Mouse (Mus musculus) bone marrow macrophage, adult 2 months (primary cell): ENCODE measurements around the gene Prn. TPM values are rescaled to one million over a fixed set of nuclear protein-coding genes. Genes with fewer than 3 reads are reported as not detected.

ENCODE experiments used
- H3K27ac ChIP-seq: 2 replicates; pipeline ENCODE4 v1.5.1; 2012; ENCODE audit warnings: low read depth, low read length; ENCODE audit not compliant: insufficient read depth
- H3K4me1 ChIP-seq: 2 replicates; pipeline ENCODE4 v1.6.1; 2012; ENCODE audit warnings: low read length; ENCODE audit not compliant: control insufficient read depth, insufficient read depth
- H3K4me3 ChIP-seq: 2 replicates; pipeline ENCODE4 v1.5.1; 2012; ENCODE audit warnings: mild to moderate bottlenecking, low read length, moderate library complexity; ENCODE audit not compliant: insufficient read depth
- CTCF ChIP-seq: IDR thresholded peaks from 2 replicates; pipeline ENCODE4 v1.5.1; 2012; ENCODE audit warnings: low read depth, mild to moderate bottlenecking, low read length, moderate library complexity
- POLR2A ChIP-seq: IDR thresholded peaks from 2 replicates; pipeline ENCODE4 v1.6.1; 2012; ENCODE audit warnings: mild to moderate bottlenecking, low read depth, low read length, borderline replicate concordance
- polyA plus RNA-seq: library from polyadenylated mRNA; stranded (reverse); fragments of >200 nt; gene quantifications from 2 replicates; pipeline ENCODE4 v1.2.4, GENCODE M21; 2012; ENCODE audit not compliant: missing spikeins, insufficient read depth, insufficient read length

The Prn gene
- polyA plus RNA-seq, 1 experiment, result not detected

DNA sequence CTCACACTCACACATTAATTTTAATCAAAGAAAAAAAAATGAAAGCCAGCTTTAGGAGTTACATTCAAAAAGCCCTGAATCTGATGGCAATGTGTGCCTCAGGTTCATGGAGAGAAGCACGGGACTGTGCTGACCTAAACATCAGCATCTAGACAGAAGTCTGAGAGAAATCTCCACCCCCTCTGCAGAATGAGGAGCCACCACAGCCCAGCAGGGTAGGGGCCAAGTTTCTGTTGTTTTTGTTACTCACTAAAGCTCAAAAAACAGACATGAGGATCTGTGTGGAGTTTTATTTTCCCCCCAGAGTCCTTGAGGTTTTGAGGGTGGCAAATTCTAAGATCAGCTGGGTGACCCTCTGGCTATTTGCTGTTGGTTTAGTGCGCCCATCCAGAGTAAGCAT, 78.8 kb downstream of the Prn start:
- H3K4me3 ChIP-seq, result no peak overlapping the region
- H3K27ac ChIP-seq, result no peak overlapping the region
- TF ChIP-seq POLR2A, result no peak
- no peak for TF ChIP-seq CTCF
- peaks cover 11% of the 10 kb centered on the region for H3K4me1 ChIP-seq

DNA sequence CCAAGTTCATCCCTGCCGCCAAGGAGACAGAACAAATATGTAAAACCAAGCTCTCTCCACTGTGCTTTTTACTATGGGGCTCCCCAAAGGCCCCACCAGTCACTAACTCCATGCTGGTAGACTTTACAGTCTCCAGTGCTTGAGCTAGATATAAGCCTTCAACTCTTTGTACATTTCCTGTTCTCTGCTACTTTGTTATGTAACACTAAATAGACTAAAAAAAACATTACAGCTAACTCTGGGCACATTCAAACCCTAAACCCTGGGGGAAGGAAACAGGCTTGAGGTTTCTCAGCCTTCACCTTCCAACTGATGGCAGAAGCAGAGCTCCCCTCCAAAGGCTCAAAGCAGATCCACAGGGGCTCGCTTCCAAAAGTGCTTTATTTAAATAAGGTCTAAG, 82.7 kb downstream of the Prn start:
- no peak overlapping the region for H3K4me3 ChIP-seq
- no peak overlapping the region for H3K27ac ChIP-seq
- TF ChIP-seq CTCF (no peak), POLR2A (no peak)
- peaks cover 14% of the 10 kb centered on the region for H3K4me1 ChIP-seq

DNA sequence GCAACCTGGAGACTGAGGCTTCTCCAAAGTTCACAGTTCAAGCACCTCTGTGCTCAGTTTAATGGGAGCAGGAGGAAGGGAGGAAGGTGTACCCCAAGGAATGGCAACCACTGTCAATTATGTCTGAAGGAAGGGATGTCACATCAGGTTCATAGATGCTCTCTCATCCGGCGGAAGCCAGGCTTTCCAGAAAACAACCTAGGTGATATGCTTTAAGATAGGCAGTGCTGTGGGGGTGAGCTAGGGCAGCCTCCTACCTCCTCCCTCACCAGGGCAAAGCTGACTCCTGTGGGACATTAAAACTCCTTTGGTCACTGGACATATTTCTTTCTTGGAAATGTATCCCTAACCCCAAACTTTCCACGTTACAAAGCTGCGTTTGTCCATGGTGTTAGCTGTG, 83.4 kb downstream of the Prn start:
- H3K27ac ChIP-seq, result no peak overlapping the region
- TF ChIP-seq POLR2A (no peak), CTCF (no peak)
- no peak overlapping the region for H3K4me3 ChIP-seq
- H3K4me1 ChIP-seq, result peaks cover 17% of the 10 kb centered on the region

GRCm38 (mm10) chr2:131993563-131994088, 83.9 kb downstream of the Prn start:
- no peak overlapping the region for H3K4me3 ChIP-seq
- TF ChIP-seq POLR2A, result no peak
- no peak for TF ChIP-seq CTCF
- peaks cover 19% of the 10 kb centered on the region for H3K4me1 ChIP-seq
- H3K27ac ChIP-seq, result no peak overlapping the region

DNA sequence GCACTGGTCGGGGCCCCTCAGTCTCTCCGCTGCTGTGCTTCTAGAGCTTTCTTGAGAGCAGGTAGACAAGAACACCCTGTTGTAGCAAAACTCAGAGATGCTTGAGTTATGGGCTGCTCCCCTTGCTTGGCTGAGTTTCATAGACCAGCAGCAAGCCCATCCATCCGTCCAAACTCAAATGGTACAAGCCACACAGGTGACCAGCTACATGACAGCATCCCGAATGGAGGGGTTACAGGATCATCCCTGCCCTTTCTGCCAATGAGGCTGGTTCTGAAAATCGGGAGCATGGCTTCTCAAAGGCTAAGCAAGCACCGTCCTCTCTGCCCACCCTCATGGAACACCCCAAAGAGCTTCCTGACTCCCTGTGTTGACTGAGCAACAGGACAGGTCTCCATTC, 85.2 kb downstream of the Prn start:
- Histone ChIP-seq H3K27ac (no peak overlapping the region), H3K4me3 (no peak overlapping the region), H3K4me1 (peaks cover 19% of the 10 kb centered on the region)
- TF ChIP-seq CTCF (no peak), POLR2A (no peak)

GRCm38 (mm10) chr2:131995742-131996141, 86.0 kb downstream of the Prn start:
- Histone ChIP-seq H3K4me1 (peaks cover 19% of the 10 kb centered on the region), H3K27ac (no peak overlapping the region)
- TF ChIP-seq POLR2A (no peak), CTCF (no peak)

DNA sequence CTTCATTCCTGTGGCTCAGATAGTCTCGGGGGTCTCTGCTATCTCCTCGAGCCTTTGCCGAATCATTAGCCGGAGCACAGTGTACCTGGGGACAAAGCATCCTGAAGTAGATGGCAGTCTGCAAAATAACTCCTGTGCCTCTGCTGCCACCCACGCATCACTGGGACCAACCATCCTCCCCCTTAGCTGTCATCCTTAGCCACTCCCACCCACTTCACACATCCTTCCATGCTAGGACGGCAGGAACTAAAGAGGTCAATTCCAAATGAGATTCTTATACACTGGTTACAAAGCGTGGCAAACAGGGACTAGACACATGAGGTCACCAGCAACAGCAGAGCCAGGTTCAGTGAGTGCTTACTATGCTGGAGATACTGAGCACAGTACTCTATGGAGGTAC, 86.6 kb downstream of the Prn start:
- no peak overlapping the region for H3K4me3 ChIP-seq

More at GRCm38 (mm10) chr2:131995742-131996141, 86.0 kb downstream of the Prn start:
- H3K4me3 ChIP-seq, result no peak overlapping the region

GRCm38 (mm10) chr2:131997356-131997755, 87.6 kb downstream of the Prn start:
- Histone ChIP-seq H3K4me3 (no peak overlapping the region), H3K27ac (no peak overlapping the region), H3K4me1 (peaks cover 17% of the 10 kb centered on the region)
- TF ChIP-seq CTCF, result no peak
- no peak for TF ChIP-seq POLR2A

More for the DNA sequence above, 86.6 kb downstream of the Prn start:
- TF ChIP-seq CTCF (no peak), POLR2A (no peak)
- Histone ChIP-seq H3K27ac (no peak overlapping the region), H3K4me1 (peaks cover 19% of the 10 kb centered on the region)

DNA sequence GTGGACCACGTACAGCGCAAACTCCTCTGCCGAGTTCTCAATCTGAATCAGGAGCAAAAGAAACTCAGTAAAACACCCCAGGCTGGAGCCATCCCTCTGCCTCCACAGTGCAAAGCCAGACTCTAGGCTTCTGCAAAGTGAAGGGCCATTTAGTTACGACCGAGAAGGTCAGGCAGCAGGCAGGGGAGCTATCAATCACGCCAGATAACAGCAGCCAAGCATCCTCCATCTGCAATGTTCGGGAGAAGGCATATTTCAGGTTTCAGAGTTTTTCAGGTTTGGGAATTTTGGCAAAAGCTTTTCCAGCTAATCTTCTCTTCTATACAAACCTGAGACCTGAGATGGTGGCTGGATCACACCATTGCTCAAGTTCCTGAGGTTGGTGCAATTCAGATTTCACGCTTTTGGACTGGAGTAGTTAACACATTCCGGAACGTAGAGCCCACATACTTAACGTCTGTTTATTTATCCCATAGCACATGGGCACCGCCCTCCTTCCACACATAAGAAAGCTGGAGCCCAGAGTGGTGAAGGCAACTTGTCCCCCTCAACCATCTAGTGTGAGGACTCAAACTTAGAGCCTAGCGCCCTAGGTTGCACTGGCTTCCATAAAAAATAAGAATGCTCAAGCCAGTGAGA, 92.1 kb downstream of the Prn start:
- Histone ChIP-seq H3K27ac (no peak overlapping the region), H3K4me3 (no peak overlapping the region), H3K4me1 (peaks cover 27% of the 10 kb centered on the region)
- TF ChIP-seq POLR2A, result no peak
- TF ChIP-seq CTCF, result no peak

DNA sequence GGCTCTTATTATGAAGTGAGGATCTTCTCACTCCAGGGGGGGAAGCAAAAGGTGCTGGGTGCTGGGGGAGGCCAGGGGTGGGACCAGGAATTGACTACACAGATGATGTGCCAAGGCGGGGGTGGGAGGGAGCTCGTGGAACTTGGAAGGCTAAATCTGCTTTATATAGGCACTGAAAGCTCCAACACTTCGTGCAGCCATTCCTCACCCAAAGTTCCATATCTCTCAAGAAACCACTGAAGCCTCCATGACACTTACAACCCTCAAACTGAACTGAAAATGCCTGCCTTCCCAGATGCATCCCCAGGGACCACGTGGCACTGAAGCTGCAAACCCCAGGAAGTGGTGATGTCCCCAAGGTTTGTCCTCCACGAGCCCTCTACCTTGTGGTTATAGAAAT, 94.2 kb downstream of the Prn start:
- Histone ChIP-seq H3K4me3 (no peak overlapping the region), H3K4me1 (peaks cover 40% of the 10 kb centered on the region), H3K27ac (no peak overlapping the region)
- TF ChIP-seq CTCF (no peak), POLR2A (no peak)

DNA sequence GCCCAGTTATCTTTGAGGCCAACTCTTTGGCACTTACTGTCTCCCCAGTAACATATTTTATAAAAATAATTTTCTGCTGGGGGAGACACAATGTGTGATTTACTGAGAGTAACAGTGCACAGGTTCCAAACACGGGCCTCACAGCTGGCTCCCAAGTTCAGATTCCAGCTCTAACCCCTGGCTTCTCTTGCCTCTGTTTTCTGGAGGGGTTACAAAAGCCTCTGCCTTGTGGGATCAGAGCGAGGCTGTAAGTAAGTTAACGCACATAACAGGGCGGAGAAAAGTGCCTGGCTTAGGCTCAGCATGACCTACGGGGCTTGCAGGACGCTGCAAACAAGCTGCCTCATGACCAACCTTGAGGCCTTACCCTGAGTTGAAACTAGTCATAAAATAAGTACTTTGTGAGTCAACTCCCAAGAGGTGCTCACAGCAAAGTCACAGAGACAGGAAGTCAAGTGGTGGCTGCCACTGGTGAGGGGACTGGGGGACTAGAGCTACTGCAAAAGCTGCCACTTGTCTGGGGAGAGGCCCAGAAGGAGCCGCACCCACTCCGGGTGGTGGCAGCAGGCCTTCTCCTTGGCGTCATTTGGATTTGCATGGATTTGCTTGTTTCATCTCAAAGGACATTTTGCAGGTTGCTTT, 94.9 kb downstream of the Prn start:
- Histone ChIP-seq H3K4me3 (no peak overlapping the region), H3K4me1 (peaks cover 41% of the 10 kb centered on the region), H3K27ac (peak overlapping the region; percentile 23; the same call in 1 of the 2 replicates)
- no peak for TF ChIP-seq CTCF
- no peak for TF ChIP-seq POLR2A
